8 mouse cellular contexts compared by ENCODE assay signal in the genomic region with DNA sequence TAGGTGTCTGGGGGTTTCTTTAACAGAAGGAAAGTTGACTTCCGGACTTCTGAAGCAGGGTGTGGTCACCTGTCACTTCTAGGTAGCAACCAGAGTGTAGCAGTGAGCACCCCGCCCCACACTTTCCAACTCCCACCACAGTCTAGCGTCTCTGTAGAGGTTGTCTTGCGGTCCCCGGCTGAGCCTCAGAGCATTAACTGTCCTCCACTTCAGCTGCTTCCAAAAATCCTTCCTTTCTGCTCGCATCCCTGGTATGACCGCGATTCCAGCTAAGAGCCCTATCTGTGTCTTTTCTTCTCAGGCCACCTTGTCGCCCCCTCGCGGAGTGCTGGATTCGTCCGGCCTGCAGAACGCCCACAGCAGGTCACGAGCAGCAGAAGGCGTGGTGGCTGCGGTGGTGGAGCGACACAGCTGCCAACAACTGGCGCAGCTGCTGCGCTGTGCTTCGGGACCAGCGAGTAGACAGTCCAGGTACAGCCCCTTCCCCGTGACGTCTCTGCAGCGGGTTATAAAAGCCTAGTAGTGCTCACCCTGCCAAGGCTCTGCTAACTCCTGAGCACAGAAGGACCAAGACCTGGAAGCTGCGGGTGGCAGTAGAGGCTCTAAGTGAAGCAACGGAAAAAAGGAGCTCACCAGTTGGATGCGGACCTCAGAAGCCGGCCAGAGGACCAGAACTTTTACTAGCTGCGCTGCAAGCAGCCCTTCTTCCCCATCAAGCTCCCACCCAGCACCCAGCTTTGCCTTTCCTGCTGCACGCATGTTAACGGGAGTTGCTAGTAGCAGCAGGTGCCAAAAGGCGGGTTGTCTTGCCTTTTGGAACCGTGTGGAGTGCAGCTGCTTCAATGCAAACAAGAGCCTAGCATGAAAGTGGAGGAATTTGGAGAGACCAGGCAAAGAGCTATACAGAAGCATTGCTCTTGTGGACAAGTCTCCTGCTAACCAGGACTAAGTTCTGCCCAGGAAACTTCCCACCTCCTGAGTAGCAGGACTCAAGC. TPM values are rescaled to one million over a fixed set of nuclear protein-coding genes. Genes with fewer than 3 reads are reported as not detected.
DNase-seq lines count a peak whose midpoint lies in the region; ATAC-seq and TF ChIP-seq lines count a peak whose summit lies in the region.

No protein-coding gene starts in this region.

- DNase-seq in adrenal gland, adult 2 months: peak; percentile 2
- DNase-seq in adrenal gland, adult 18-20 months (ENCODE audit: low spot score in 2 of 2): no peak
- DNase-seq in ovary, postnatal 36 days (ENCODE audit: low spot score): peak; percentile 45
- no peak for DNase-seq in ovary, postnatal 10 days (ENCODE audit: low spot score)
- DNase-seq in heart, postnatal 0 days (ENCODE audit: low spot score): no peak
- DNase-seq in midbrain, postnatal 0 days (ENCODE audit: low spot score): peak; percentile 75
- DNase-seq in B cell, adult 2 months: no peak

- peak; percentile 39; the same call in 1 of the 2 replicates for ATAC-seq in heart, postnatal 0 days (ENCODE audit: insufficient read depth, low read depth)
- ATAC-seq in limb, embryonic 13.5 days (ENCODE audit: low FRiP score, low read depth): peak; percentile 70
- ATAC-seq in midbrain, postnatal 0 days (ENCODE audit: low FRiP score): peak; percentile 68

- H3K9me3 ChIP-seq in heart, postnatal 0 days (replicated peaks; ENCODE audit: control insufficient read depth, low read length): no peaks in the 10 kb centered on the region
- H3K9me3 ChIP-seq in limb, embryonic 13.5 days: no peaks in the 10 kb centered on the region
- H3K9me3 ChIP-seq in midbrain, postnatal 0 days (ENCODE audit: low read length): no peaks in the 10 kb centered on the region

- 4% methylated on average over 34 of the region's 34 CpGs for WGBS in heart, postnatal 0 days
- WGBS in limb, embryonic 13.5 days: 2% methylated on average over 34 of the region's 34 CpGs
- WGBS in midbrain, postnatal 0 days: 2% methylated on average over 34 of the region's 34 CpGs

- no peak overlapping the region for H3K27ac ChIP-seq in heart, postnatal 0 days (ENCODE audit: low read depth)
- no peak overlapping the region for H3K27ac ChIP-seq in limb, embryonic 13.5 days
- no peak overlapping the region for H3K27ac ChIP-seq in midbrain, postnatal 0 days (ENCODE audit: low read depth, low read length)

- no peaks in the 10 kb centered on the region for H3K4me1 ChIP-seq in heart, postnatal 0 days (ENCODE audit: control insufficient read depth, insufficient read depth)
- H3K4me1 ChIP-seq in limb, embryonic 13.5 days: peaks cover 26% of the 10 kb centered on the region
- H3K4me1 ChIP-seq in midbrain, postnatal 0 days (ENCODE audit: insufficient read depth, low read length): no peaks in the 10 kb centered on the region; the same call in 1 of the 2 replicates

- TF ChIP-seq CTCF in heart, postnatal 0 days (IDR thresholded peaks at IDR 0.05; ENCODE audit: low read depth): peak; percentile 18; the same call in 1 of the 2 replicates
- TF ChIP-seq CTCF in midbrain, postnatal 0 days (IDR thresholded peaks at IDR 0.05): peak; percentile 76

- TF ChIP-seq EP300 in heart, postnatal 0 days (IDR thresholded peaks at IDR 0.05; ENCODE audit: low read depth): no peak

- H3K36me3 ChIP-seq in heart, postnatal 0 days (replicated peaks; ENCODE audit: control insufficient read depth, insufficient read depth, low read length): no peaks in the 10 kb centered on the region
- H3K36me3 ChIP-seq in limb, embryonic 13.5 days: no peaks in the 10 kb centered on the region
- H3K36me3 ChIP-seq in midbrain, postnatal 0 days (ENCODE audit: insufficient read depth, low read length): no peaks in the 10 kb centered on the region

- H3K4me3 ChIP-seq in heart, postnatal 0 days (ENCODE audit: low read depth, low read length): peak overlapping the region; percentile 26
- H3K4me3 ChIP-seq in limb, embryonic 13.5 days: peak overlapping the region; percentile 44
- peak overlapping the region; percentile 40 for H3K4me3 ChIP-seq in midbrain, postnatal 0 days (ENCODE audit: low read depth, low read length)

- peaks cover 46% of the 10 kb centered on the region for H3K27me3 ChIP-seq in heart, postnatal 0 days (ENCODE audit: control insufficient read depth, insufficient read depth, low read length)
- H3K27me3 ChIP-seq in limb, embryonic 13.5 days: peaks cover 72% of the 10 kb centered on the region
- H3K27me3 ChIP-seq in midbrain, postnatal 0 days (ENCODE audit: insufficient read depth, low read length): 0 out of 2 replicates have a peak, but pooled peaks cover 6% of the 10 kb centered on the region

- no peak overlapping the region for H3K9ac ChIP-seq in heart, postnatal 0 days (replicated peaks; ENCODE audit: low read depth, low read length)
- peak overlapping the region; percentile 35; the same call in 1 of the 2 replicates for H3K9ac ChIP-seq in limb, embryonic 13.5 days
- H3K9ac ChIP-seq in midbrain, postnatal 0 days (replicated peaks; ENCODE audit: low read length, poor library complexity, severe bottlenecking): peak overlapping the region; percentile 30

- H3K4me2 ChIP-seq in heart, postnatal 0 days (ENCODE audit: low read depth, low read length): peak overlapping the region; percentile 58
- H3K4me2 ChIP-seq in limb, embryonic 13.5 days (replicated peaks): peak overlapping the region; percentile 82
- H3K4me2 ChIP-seq in midbrain, postnatal 0 days (ENCODE audit: low read depth, low read length, poor library complexity, severe bottlenecking): peak overlapping the region; percentile 86

RNA-seq across cellular contexts. Expression of a gene that starts 0.7 kb away (rescaled TPM):
- total RNA-seq in adrenal gland, adult 2 months (2021): not detected
- not detected in 2 replicates for polyA plus RNA-seq in adrenal gland, adult 2 months (2012; rRNA removed)
- not detected for total RNA-seq in adrenal gland, adult 18-20 months (2021)
- not detected in 2 replicates for total RNA-seq in heart, postnatal 0 days (2014; rRNA removed; ENCODE audit: low replicate concordance)
- polyA plus RNA-seq in heart, postnatal 0 days (2015; fragmentation: Nextera tagmentation; extraction: Ambion mirVana): 0.07 TPM in 1 of 2 replicates, not detected in the other
- 0.41 and 0.62 TPM in 2 replicates for polyA plus RNA-seq in limb, embryonic 13.5 days (2015; fragmentation: Nextera tagmentation; extraction: Ambion mirVana)
- total RNA-seq in midbrain, postnatal 0 days (2014; rRNA removed): 8.3 TPM in 2 replicates
- 3.0 and 3.1 TPM in 2 replicates for polyA plus RNA-seq in midbrain, postnatal 0 days (2015; fragmentation: Nextera tagmentation; extraction: Ambion mirVana)

Comparison
In these comparisons a context has a peak if more than half of its experiments do, and no peak if none do; other contexts are left out.
1. DNase-seq: peak in adrenal gland, adult 2 months (single experiment), ovary, postnatal 36 days (single experiment) and midbrain, postnatal 0 days (single experiment); none in adrenal gland, adult 18-20 months (0 of 2), ovary, postnatal 10 days (single experiment), heart, postnatal 0 days (single experiment) and B cell, adult 2 months (0 of 2).
2. Peak in every context shown above with its lines, with median percentiles within 50 percentile points of each other: ATAC-seq, H3K4me2 ChIP-seq and H3K4me3 ChIP-seq.